Mouse (Mus musculus): ENCODE measurements around the gene Adgrg3. TPM values are rescaled to one million over a fixed set of nuclear protein-coding genes. Genes with fewer than 3 reads are reported as not detected.

Adgrg3 gene
- total and polyA plus RNA-seq, 3 experiments = not detected

- dilution Hi-C loops (cut with MboI; ENCODE audit: extremely low pct_ligation_motif_present, extremely low pct_unique_long_range_greater_than_20kb, low sequenced_read_pairs) (no loop called here), in situ Hi-C loops (cut with MboI; ENCODE audit: low pct_ligation_motif_present, low pct_unique_long_range_greater_than_20kb, low sequenced_read_pairs) (loop anchor here (25.0 kb wide), 1 partner anchor 127 kb away; the partner anchor contains the start of gene Kifc3)
- Histone ChIP-seq H3K4me3 (replicated peaks in 1 of 3; ENCODE audit: low read depth in 2 of 3, low read length in 2 of 3, poor library complexity in 1 of 3) (no peak overlapping the region), H3K9ac (ENCODE audit: insufficient read depth, low read depth) (no peak overlapping the region), H3K4me1 (ENCODE audit: control insufficient read depth in 1 of 2, insufficient read depth in 2 of 2) (peaks cover 3 to 12% of the 10 kb centered on the region in 2 experiments), H3K79me2 (replicated peaks; ENCODE audit: control insufficient read depth, extremely low read depth, insufficient read depth, poor library complexity, severe bottlenecking) (no peaks in the 10 kb centered on the region), H3K4me2 (ENCODE audit: insufficient read depth, low read depth, poor library complexity, severe bottlenecking) (no peak overlapping the region), H3K27me3 (replicated peaks) (no peaks in the 10 kb centered on the region), H3K36me3 (replicated peaks in 1 of 2; ENCODE audit: control insufficient read depth in 1 of 2, insufficient read depth in 1 of 2, low read length in 1 of 2) (peaks cover 21 to 72% of the 10 kb centered on the region in 2 experiments), H3K9me3 (replicated peaks; ENCODE audit: low read length) (no peaks in the 10 kb centered on the region), H3K27ac (ENCODE audit: insufficient read depth, low read depth) (no peak overlapping the region)
- TF ChIP-seq BHLHE40 (IDR thresholded peaks at IDR 0.05; ENCODE audit: low read depth, low read length) (no peak), CTCF (conservative IDR thresholded peaks at IDR 0.05 in 1 of 2, IDR thresholded peaks at IDR 0.05 in 1 of 2; ENCODE audit: low read depth in 2 of 2, low read length in 2 of 2) (no peak), MEF2A (IDR thresholded peaks at IDR 0.05; ENCODE audit: borderline replicate concordance, low read depth, low read length) (no peak)
- no peak for DNase-seq (ENCODE audit: extremely low read depth)
Observed at GRCm38 (mm10) chr8:95085432-95086141, 68.1 kb downstream of the Adgrg3 start.

GRCm38 (mm10) chr8:95093574-95093973, 76.1 kb downstream of the Adgrg3 start:
- no peaks in the 10 kb centered on the region for H3K4me1 ChIP-seq (ENCODE audit: control insufficient read depth in 1 of 2, insufficient read depth in 2 of 2)
- dilution Hi-C loops (cut with MboI; ENCODE audit: extremely low pct_ligation_motif_present, extremely low pct_unique_long_range_greater_than_20kb, low sequenced_read_pairs) (no loop called here), in situ Hi-C loops (cut with MboI; ENCODE audit: low pct_ligation_motif_present, low pct_unique_long_range_greater_than_20kb, low sequenced_read_pairs) (loop anchor here (25.0 kb wide), 1 partner anchor 119 kb away; the partner anchor contains the start of gene Kifc3)
- TF ChIP-seq GABPA (IDR thresholded peaks at IDR 0.05; ENCODE audit: insufficient replicate concordance, low read depth, low read length) (no peak), E2F4 (IDR thresholded peaks at IDR 0.05; ENCODE audit: insufficient replicate concordance, low read depth, low read length) (no peak), POLR2A (IDR thresholded peaks at IDR 0.05; ENCODE audit: low read depth, low read length) (no peak), CTCF (conservative IDR thresholded peaks at IDR 0.05 in 1 of 2, IDR thresholded peaks at IDR 0.05 in 1 of 2; ENCODE audit: low read depth in 2 of 2, low read length in 2 of 2) (no peak), NELFE (IDR thresholded peaks at IDR 0.05; ENCODE audit: low read depth, low read length) (no peak), PAX5 (IDR thresholded peaks at IDR 0.05; ENCODE audit: low read length) (no peak), ZKSCAN1 (IDR thresholded peaks at IDR 0.05; ENCODE audit: borderline replicate concordance, low read depth, low read length) (no peak), HCFC1 (IDR thresholded peaks at IDR 0.05; ENCODE audit: low read depth, low read length) (no peak)
- H3K27ac ChIP-seq (ENCODE audit: insufficient read depth, low read depth) = no peak overlapping the region
- H3K9ac ChIP-seq (ENCODE audit: insufficient read depth, low read depth) = no peak overlapping the region
- no peak overlapping the region for H3K4me3 ChIP-seq (replicated peaks in 1 of 3; ENCODE audit: low read depth in 2 of 3, low read length in 2 of 3, poor library complexity in 1 of 3)
- H3K36me3 ChIP-seq (replicated peaks in 1 of 2; ENCODE audit: control insufficient read depth in 1 of 2, insufficient read depth in 1 of 2, low read length in 1 of 2) = peaks cover 35 to 96% of the 10 kb centered on the region in 2 experiments
- H3K79me2 ChIP-seq (replicated peaks; ENCODE audit: control insufficient read depth, extremely low read depth, insufficient read depth, poor library complexity, severe bottlenecking) = no peaks in the 10 kb centered on the region
- no peaks in the 10 kb centered on the region for H3K27me3 ChIP-seq (replicated peaks)
- H3K4me2 ChIP-seq (ENCODE audit: insufficient read depth, low read depth, poor library complexity, severe bottlenecking) = no peak overlapping the region
- no peaks in the 10 kb centered on the region for H3K9me3 ChIP-seq (replicated peaks; ENCODE audit: low read length)
- no peak for DNase-seq (ENCODE audit: extremely low read depth)

Other genes with a start within 250 kb of the Adgrg3 start
- 2.5 and 3.7 TPM in 2 replicates for gene Cx3cl1, start 245.7 kb upstream of the Adgrg3 start, total RNA-seq (2012; rRNA removed)
- gene Cx3cl1, start 245.7 kb upstream of the Adgrg3 start, total RNA-seq (2014; rRNA removed) = 0.19 TPM in 1 of 2 replicates, not detected in the other
- gene Cx3cl1, start 245.7 kb upstream of the Adgrg3 start, polyA plus RNA-seq (2012; ENCODE audit: insufficient read length, low read depth) = 4.2 and 4.6 TPM in 2 replicates
- gene Ccl17, start 207.2 kb upstream of the Adgrg3 start, total RNA-seq (2012; rRNA removed) = 2.1 and 2.2 TPM in 2 replicates
- gene Ccl17, start 207.2 kb upstream of the Adgrg3 start, total RNA-seq (2014; rRNA removed) = 2.5 and 2.6 TPM in 2 replicates
- gene Ccl17, start 207.2 kb upstream of the Adgrg3 start, polyA plus RNA-seq (2012; ENCODE audit: insufficient read length, low read depth) = 1.3 and 2.5 TPM in 2 replicates
- gene Coq9, start 179.4 kb upstream of the Adgrg3 start, total RNA-seq (2012; rRNA removed) = 68.5 and 82.2 TPM in 2 replicates
- 44.2 and 48.5 TPM in 2 replicates for gene Coq9, start 179.4 kb upstream of the Adgrg3 start, total RNA-seq (2014; rRNA removed)
- 68.8 and 97.0 TPM in 2 replicates for gene Coq9, start 179.4 kb upstream of the Adgrg3 start, polyA plus RNA-seq (2012; ENCODE audit: insufficient read length, low read depth)
- gene Ciapin1, start 179.3 kb upstream of the Adgrg3 start, total RNA-seq (2012; rRNA removed) = 83.1 and 99.8 TPM in 2 replicates
- 89.4 and 97.1 TPM in 2 replicates for gene Ciapin1, start 179.3 kb upstream of the Adgrg3 start, total RNA-seq (2014; rRNA removed)
- gene Ciapin1, start 179.3 kb upstream of the Adgrg3 start, polyA plus RNA-seq (2012; ENCODE audit: insufficient read length, low read depth) = 139 and 189 TPM in 2 replicates
- gene Polr2c, start 160.2 kb upstream of the Adgrg3 start, total RNA-seq (2012; rRNA removed) = 93.2 and 102 TPM in 2 replicates
- gene Polr2c, start 160.2 kb upstream of the Adgrg3 start, total RNA-seq (2014; rRNA removed) = 120 and 130 TPM in 2 replicates
- 134 and 141 TPM in 2 replicates for gene Polr2c, start 160.2 kb upstream of the Adgrg3 start, polyA plus RNA-seq (2012; ENCODE audit: insufficient read length, low read depth)
- 1.8 and 2.3 TPM in 2 replicates for gene Dok4, start 141.4 kb upstream of the Adgrg3 start, total RNA-seq (2012; rRNA removed)
- gene Dok4, start 141.4 kb upstream of the Adgrg3 start, total RNA-seq (2014; rRNA removed) = 1.6 and 2.3 TPM in 2 replicates
- gene Dok4, start 141.4 kb upstream of the Adgrg3 start, polyA plus RNA-seq (2012; ENCODE audit: insufficient read length, low read depth) = 1.7 and 1.9 TPM in 2 replicates
- gene Ccdc102a, start 99.6 kb upstream of the Adgrg3 start, total RNA-seq (2012; rRNA removed) = 5.8 and 5.9 TPM in 2 replicates
- 2.1 and 2.5 TPM in 2 replicates for gene Ccdc102a, start 99.6 kb upstream of the Adgrg3 start, total RNA-seq (2014; rRNA removed)
- gene Ccdc102a, start 99.6 kb upstream of the Adgrg3 start, polyA plus RNA-seq (2012; ENCODE audit: insufficient read length, low read depth) = 2.8 and 4.5 TPM in 2 replicates
- gene Adgrg5, start 94.0 kb upstream of the Adgrg3 start, total RNA-seq (2012; rRNA removed) = 0.81 and 1.0 TPM in 2 replicates
- gene Adgrg5, start 94.0 kb upstream of the Adgrg3 start, total RNA-seq (2014; rRNA removed) = 5.2 and 6.9 TPM in 2 replicates
- 9.2 and 10.0 TPM in 2 replicates for gene Adgrg5, start 94.0 kb upstream of the Adgrg3 start, polyA plus RNA-seq (2012; ENCODE audit: insufficient read length, low read depth)
- gene Adgrg1, start 42.9 kb upstream of the Adgrg3 start, total RNA-seq (2012; rRNA removed) = 0.34 and 0.42 TPM in 2 replicates
- 1.1 and 1.2 TPM in 2 replicates for gene Adgrg1, start 42.9 kb upstream of the Adgrg3 start, total RNA-seq (2014; rRNA removed)
- 2.0 and 2.5 TPM in 2 replicates for gene Adgrg1, start 42.9 kb upstream of the Adgrg3 start, polyA plus RNA-seq (2012; ENCODE audit: insufficient read length, low read depth)
- gene Drc7, start 37.4 kb downstream of the Adgrg3 start, total RNA-seq (2012; rRNA removed) = not detected in 2 replicates
- gene Drc7, start 37.4 kb downstream of the Adgrg3 start, total RNA-seq (2014; rRNA removed) = not detected in 2 replicates
- gene Drc7, start 37.4 kb downstream of the Adgrg3 start, polyA plus RNA-seq (2012; ENCODE audit: insufficient read length, low read depth) = not detected in 2 replicates
- gene Katnb1, start 63.5 kb downstream of the Adgrg3 start, total RNA-seq (2012; rRNA removed) = 17.3 and 19.8 TPM in 2 replicates
- 8.9 and 9.8 TPM in 2 replicates for gene Katnb1, start 63.5 kb downstream of the Adgrg3 start, total RNA-seq (2014; rRNA removed)
- gene Katnb1, start 63.5 kb downstream of the Adgrg3 start, polyA plus RNA-seq (2012; ENCODE audit: insufficient read length, low read depth) = 13.1 and 14.1 TPM in 2 replicates
- gene Kifc3, start 185.1 kb downstream of the Adgrg3 start, total RNA-seq (2012; rRNA removed) = 1.5 and 1.7 TPM in 2 replicates
- 0.78 and 1.3 TPM in 2 replicates for gene Kifc3, start 185.1 kb downstream of the Adgrg3 start, total RNA-seq (2014; rRNA removed)
- 1.8 and 2.7 TPM in 2 replicates for gene Kifc3, start 185.1 kb downstream of the Adgrg3 start, polyA plus RNA-seq (2012; ENCODE audit: insufficient read length, low read depth)